Mouse (Mus musculus) lung, adult 18-20 months (tissue): ENCODE results near the gene Rhbdl3.
"Not testable (repeated sequence)": the region's sequence is repeated elsewhere in the genome, so short reads cannot be mapped to it uniquely, and the experiment has no call there.

Experiments used
- DNase-seq, 2 experiments: peaks; one replicate each; pipeline ENCODE4 v3.0.0; 2022; ENCODE audit warnings: mixed read lengths in 2 of 2

The Rhbdl3 gene

DNA sequence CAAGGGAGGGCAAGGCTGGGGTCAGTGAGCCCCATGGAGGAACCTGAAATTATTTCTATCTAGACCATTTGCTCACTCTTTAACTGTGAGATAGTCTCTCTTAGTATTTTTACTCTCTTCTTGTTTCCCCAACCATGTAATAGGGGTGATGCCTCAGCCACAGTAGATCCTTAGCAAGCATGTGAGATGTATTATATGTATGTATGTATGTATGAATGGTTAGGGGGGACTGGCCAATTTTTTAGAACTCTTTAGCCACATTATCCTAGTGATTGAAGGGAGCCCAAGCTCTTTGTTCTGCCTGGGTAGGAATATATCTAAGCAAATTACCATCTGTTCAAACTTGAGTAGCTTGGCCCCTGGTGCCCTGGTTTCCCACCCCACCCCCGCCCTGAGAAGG lies 12.8 kb downstream of the Rhbdl3 start:
- no peak for DNase-seq

GRCm38 (mm10) chr11:80313944-80314343 lies 13.2 kb downstream of the Rhbdl3 start:
- DNase-seq: no peak

DNA sequence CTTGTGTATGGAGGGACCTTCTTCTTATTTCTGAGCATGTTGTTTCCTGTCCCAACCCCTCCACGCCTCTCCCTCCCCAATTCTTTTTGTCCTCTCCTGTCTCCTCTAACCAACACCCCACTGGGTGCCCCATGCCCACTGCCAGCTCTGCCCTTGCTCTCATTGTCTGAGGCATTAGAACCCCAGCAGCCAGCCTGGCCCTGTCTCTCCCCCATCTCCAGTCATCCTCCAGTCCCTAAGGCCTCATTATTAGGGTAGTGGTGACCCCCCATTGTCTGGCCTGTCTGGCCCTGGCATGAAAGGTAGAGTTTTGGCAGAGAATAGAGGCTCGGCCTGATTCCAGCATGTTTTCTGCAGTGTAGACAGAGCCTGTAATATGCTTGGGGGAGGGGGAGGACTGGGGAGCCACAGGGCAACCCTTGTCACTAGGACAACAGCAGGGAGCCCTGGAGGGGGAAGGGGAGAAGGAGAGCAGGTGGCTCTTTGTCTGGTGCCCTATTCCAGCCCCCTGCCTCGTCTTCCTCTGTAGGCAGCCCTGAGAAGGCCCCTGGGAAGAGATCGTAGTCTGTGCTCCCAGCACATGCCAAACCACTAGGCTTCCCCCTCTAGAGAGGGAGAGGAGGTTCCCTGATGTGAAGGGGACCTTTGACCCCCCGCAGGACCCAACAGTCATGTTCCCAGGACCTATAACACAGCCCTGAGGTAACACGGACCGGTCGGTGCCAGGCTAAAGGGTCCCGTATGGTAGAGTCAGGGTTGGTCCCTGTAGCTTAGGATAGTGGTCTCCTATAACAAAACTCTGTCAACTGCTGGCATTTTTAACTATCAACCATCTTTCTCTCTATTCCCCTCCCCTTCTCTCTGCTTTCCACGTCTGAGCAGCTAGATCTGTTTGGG lies 15.3 kb downstream of the Rhbdl3 start:
- DNase-seq: no peak

- DNase-seq: no peak
Observed at GRCm38 (mm10) chr11:80323255-80323654, 22.5 kb downstream of the Rhbdl3 start.

GRCm38 (mm10) chr11:80324636-80325035 lies 23.9 kb downstream of the Rhbdl3 start:
- DNase-seq: no peak

GRCm38 (mm10) chr11:80332709-80333400 lies 32.1 kb downstream of the Rhbdl3 start:
- no peak for DNase-seq

DNA sequence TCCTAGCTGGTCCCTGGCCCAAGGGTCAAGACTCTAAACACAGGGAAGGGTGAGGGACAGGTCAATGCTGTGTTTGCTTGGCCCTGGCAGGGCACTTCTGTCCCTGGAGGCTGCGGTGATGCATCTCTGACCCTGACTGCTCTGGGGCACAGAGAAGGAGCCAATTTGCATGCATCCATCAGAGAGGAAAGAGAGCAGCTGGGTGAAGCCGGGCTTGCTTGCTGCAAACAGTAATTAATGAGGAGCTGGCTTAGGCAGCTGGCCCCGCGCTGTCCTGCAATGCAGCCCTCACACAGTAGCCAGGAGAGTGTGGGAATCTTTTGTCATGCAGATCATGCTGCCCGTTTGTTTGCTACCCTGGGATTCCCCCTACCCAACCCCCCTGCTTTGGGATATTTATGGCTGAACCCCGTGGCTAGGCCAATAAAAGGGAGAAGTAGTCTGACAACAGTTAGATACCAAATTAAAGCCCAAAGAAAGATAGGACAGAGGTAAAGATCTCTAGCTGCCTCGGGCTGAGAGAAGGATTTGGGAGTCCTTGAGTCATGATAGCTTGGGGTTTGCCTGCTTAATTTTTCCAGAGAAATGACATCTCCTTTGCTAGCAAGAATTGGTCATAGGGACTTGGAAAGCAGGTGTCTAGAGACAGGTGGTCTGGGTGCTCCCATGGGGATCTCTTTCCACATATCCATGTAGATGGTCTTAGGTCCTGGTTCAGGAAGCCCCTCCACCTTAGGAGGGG lies 35.1 kb downstream of the Rhbdl3 start:
- DNase-seq: no peak

GRCm38 (mm10) chr11:80336351-80336730 lies 35.6 kb downstream of the Rhbdl3 start:
- DNase-seq: no peak

DNA sequence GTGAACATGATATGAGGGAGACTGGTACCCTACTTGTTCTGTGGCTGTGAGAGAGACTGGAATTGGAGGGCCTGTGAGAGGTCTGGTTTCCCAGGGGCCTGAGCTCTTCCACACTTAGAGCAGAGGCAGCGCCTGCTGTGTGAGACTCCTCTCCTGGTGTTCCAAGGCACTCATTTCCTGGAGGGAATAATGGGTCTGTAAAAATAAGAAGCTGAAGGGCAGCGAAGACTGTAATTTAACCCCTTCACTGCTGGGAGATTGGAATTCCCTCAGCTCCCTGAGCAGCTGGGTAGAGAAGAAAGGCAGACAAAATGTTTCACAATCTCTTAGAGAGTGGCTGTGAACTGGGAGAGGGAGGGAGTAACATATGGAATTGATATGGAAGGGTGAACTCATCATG lies 41.8 kb downstream of the Rhbdl3 start:
- no peak for DNase-seq

- DNase-seq: peak; percentile 72 to 79
Observed at GRCm38 (mm10) chr11:80351832-80352430, 51.2 kb downstream of the Rhbdl3 start.

DNA sequence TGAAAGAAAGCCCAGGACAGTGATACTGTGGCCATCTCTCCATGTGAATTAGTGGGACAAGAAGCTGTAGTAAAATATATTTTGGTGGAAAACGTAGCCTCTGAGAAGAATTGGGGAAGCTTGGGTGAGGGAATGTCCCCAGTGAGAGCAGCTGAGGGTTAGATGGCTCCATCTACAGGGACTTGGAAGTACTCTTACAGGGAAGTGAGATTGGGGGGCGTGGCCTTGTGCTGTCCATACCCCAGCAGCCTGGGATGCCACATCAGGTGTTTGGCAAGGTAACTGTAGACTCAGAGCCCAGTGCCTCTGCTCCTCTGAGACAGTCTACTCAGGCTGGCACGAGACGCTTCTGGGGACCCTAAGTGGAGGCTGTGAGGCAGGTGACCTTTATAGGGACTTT lies 54.1 kb downstream of the Rhbdl3 start:
- peak; percentile 8 to 10 for DNase-seq

- no peak for DNase-seq
Observed at GRCm38 (mm10) chr11:80368949-80369348, 68.2 kb downstream of the Rhbdl3 start.

DNA sequence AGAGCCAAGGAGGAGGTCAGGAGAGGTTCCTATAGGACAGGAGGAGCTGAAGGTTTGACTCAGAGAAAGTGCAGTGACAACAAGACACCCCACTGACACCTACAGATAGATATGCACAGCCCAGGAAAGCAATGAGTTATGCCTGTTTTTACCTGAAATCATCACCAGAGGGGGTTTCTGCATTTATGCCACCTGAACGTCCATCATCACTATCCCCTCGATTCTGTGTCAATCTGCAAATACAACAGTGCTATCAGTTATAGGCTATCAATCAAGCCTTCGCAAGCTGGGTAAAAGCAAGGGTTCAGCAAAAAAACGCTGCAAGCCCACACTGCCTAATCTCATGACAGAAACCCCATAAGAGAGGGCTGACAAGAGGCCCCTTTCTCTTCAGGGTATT lies 75.9 kb downstream of the Rhbdl3 start:
- no peak for DNase-seq

GRCm38 (mm10) chr11:80377712-80378451 lies 77.2 kb downstream of the Rhbdl3 start, which contains the start of gene 5730455P16Rik:
5730455P16Rik (minus strand) TSS chr11:80378034.
- DNase-seq: peak; percentile 76 to 80

DNA sequence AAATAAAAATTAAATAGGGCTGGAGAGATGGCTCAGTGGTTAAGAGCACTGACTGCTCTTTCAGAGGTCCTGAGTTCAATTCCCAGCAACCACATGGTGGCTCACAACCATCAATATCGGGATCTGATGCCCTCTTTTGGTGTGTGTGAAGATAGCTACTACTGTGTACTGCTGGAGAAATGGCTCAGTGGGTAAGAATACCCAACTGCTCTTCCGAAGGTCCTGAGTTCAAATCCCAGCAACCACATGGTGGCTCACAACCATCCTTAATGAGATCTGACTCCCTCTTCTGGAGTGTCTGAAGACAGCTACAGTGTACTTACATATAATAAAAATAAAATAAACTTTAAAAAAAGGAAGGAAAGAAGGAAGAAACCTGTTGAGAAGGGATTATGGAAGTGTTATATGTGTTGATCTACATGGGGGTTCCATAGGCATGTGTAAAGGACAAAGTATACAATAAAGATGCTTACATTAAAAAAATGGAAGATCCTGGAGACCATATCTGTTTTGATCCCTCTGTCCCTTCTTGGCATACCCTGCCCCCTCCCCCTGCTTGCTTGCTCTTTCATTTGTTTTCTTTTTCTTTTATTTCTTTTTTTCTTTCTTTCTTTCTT lies 77.8 kb downstream of the Rhbdl3 start:
- not testable (repeated sequence) for DNase-seq

DNA sequence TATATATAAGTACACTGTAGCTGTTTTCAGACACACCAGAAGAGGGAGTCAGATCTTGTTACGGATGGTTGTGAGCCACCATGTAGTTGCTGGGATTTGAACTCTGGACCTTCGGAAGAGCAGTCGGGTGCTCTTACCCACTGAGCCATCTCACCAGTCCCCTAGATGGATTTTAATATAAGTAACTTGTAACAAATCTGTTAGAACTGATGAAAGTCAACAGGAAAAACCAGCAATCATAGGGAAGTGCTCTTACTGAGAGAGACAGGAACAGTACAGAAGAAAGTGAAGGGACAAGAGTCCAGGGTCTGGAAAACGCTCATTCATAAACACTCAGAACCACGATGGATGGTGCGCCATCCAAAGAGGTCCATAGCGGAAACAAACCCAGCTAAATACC lies 78.5 kb downstream of the Rhbdl3 start:
- not testable (repeated sequence) for DNase-seq

DNA sequence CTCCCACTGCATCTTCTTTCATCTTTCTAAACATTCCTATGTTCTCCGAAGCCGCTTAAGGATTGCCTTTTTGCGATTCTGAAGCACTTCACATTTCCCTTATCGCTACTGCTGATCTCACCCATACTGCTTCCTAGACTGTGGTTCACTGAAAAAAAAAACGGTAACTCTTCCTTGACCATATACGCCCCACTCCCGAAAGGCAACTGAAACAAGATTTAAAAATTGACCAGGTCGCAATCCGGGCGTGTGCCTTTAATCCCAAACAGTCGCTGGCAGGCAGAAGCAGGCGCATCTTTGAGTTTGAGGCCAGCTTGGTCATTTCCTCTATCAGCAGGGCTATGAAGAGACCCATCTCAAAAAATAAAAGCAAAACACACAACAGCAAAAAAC lies 81.9 kb downstream of the Rhbdl3 start:
- peak in 1 of 2 experiments; percentile 14 for DNase-seq

- peak; percentile 98 for DNase-seq
Observed at GRCm38 (mm10) chr11:80383019-80383625, 82.4 kb downstream of the Rhbdl3 start, which contains the start of gene Zfp207. Zfp207 (plus strand) TSS chr11:80383279.

DNA sequence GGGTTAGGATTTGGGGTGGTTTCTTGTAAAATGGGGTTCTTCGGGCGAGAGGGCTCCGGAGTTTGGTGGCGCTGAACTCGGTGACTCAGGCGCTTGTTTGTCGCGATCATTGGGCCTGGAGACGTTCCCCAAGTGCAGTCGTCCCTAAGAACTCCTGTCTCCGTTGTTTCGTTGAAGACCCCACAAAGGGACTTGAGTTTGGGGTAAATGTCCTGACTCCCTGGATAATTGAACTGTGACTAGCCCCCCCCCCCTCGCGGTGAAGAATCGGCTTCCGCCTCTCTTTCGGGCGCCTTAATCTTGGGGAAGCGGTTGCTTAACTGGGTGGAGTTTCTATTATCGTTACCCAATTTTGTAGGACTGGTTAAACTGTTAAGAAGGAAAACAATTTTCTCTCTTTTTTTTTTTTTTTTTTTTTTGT lies 82.9 kb downstream of the Rhbdl3 start:
- DNase-seq: peak; percentile 27 to 66

DNA sequence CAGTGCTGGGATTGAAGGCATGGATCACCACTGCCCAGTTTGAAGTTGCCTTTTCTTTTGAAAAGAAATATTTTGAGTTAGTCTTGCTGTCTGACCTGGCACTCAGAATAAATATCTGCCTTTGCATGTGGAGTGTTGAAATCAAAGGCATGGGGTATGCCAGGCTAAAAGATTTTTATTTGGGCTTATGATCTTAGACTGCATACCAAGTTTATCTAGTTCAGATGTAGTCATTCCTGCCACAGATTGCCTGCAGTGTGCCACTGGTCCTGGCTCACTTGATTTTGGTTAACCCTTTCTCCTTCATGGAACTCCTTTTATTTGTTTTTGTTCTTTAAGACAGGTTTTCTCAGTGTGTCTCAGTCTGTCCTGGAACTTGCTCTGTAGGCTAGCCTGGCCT lies 83.7 kb downstream of the Rhbdl3 start:
- no peak for DNase-seq

- no peak for DNase-seq
Observed at GRCm38 (mm10) chr11:80385055-80385454, 84.3 kb downstream of the Rhbdl3 start.
